Mouse (Mus musculus) liver, adult 2 months (tissue): ENCODE measurements around the gene Bhlha15.

Experiments used
- CTCF ChIP-seq: fragments of 200-500 bp; IDR thresholded peaks from 2 replicates; pipeline ENCODE4 v1.5.1; 2011; ENCODE audit warnings: low read depth, low read length, control low read depth
- POLR2A ChIP-seq: fragments of 200-500 bp; IDR thresholded peaks from 2 replicates; pipeline ENCODE4 v1.6.1; 2011; ENCODE audit warnings: low read length, control low read depth; ENCODE audit not compliant: insufficient read depth; ENCODE audit errors: extremely low read depth

DNA sequence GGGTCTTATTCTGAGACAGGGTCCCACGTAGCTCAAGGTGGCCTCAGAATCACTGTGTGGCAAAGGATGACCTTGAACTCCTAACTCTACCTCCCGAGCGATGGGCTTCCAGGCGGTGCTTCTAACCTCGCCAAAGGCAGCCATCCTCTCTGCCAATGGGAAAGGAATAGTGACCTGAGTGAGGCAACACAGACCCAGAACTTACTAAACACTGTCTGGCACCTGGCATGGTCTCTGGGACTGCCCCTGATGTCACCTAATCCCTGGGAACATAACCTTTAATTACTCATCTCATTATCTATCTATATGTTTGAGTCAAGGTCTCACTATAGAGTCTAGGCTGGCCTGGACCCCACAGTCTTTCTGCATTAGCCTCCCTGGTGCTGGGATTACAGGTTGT, 29.9 kb downstream of the Bhlha15 start:
- TF ChIP-seq CTCF (no peak), POLR2A (no peak)
